Mouse (Mus musculus): ENCODE data around the gene B3gnt2.

DNA sequence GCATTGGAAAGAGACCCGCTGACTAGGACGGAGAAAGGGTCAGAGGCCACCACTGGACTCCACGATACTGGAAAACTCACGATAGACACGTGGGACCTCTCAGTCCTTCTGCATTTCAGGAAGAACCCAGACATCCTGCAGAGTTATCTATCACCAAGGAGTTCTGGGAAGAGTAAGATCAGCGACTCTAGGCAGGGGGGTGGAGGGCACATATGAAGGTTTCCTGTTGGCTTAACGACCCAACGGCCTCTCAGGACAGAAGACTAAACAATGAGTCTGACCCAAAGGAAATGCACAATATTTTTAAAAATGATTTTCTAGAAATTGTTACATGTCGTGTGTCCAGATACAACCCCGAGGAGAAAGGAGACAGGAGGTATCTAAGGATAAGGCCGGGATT, 28.8 kb downstream of the B3gnt2 start:
- no peak for TF ChIP-seq POLR2A (IDR thresholded peaks at IDR 0.05; ENCODE audit: borderline replicate concordance, low read depth, low read length)
- no peak for TF ChIP-seq CTCF (IDR thresholded peaks at IDR 0.05; ENCODE audit: low read depth, low read length)
